Mouse (Mus musculus): ENCODE data around the gene E430018J23Rik. TPM values are rescaled to one million over a fixed set of nuclear protein-coding genes. Genes with fewer than 3 reads are reported as not detected.

E430018J23Rik gene
- polyA plus RNA-seq, 1 experiment from 2014 or later, result 4.6 TPM

GRCm38 (mm10) chr7:127341356-127341755 lies 52.1 kb downstream of the E430018J23Rik start:
- TF ChIP-seq EP300 (IDR thresholded peaks at IDR 0.05), result no peak
- TF ChIP-seq CTCF (IDR thresholded peaks at IDR 0.05), result no peak
- Histone ChIP-seq H3K9me3 (ENCODE audit: low read length) (no peaks in the 10 kb centered on the region), H3K27me3 (replicated peaks; ENCODE audit: insufficient read depth, low read length) (no peaks in the 10 kb centered on the region), H3K36me3 (ENCODE audit: insufficient read depth, low read length) (0 out of 2 replicates have a peak, but pooled peaks cover 4% of the 10 kb centered on the region), H3K4me3 (ENCODE audit: low read depth, low read length) (no peak overlapping the region), H3K4me1 (ENCODE audit: insufficient read depth, low read depth, low read length) (no peaks in the 10 kb centered on the region), H3K27ac (ENCODE audit: low read length) (no peak overlapping the region), H3K4me2 (replicated peaks; ENCODE audit: low read depth, low read length) (no peak overlapping the region), H3K9ac (replicated peaks; ENCODE audit: low read depth) (no peak overlapping the region)
- WGBS, result 96% methylated on average over 8 of the region's 8 CpGs
- DNase-seq (ENCODE audit: low spot score), result no peak
- ATAC-seq, result no peak

Other genes starting within 250 kb of the E430018J23Rik start
- gene Cd2bp2, start 197.6 kb downstream of the E430018J23Rik start, polyA plus RNA-seq (2015; fragmentation: Nextera tagmentation; extraction: Ambion mirVana), result 28.4 and 29.6 TPM in 2 replicates
- 14.4 and 15.0 TPM in 2 replicates for gene Tbc1d10b, start 185.2 kb downstream of the E430018J23Rik start, polyA plus RNA-seq (2015; fragmentation: Nextera tagmentation; extraction: Ambion mirVana)
- gene Mylpf, start 184.7 kb downstream of the E430018J23Rik start, polyA plus RNA-seq (2015; fragmentation: Nextera tagmentation; extraction: Ambion mirVana), result 6.4 and 8.0 TPM in 2 replicates
- gene Zfp553, start 160.6 kb downstream of the E430018J23Rik start, polyA plus RNA-seq (2015; fragmentation: Nextera tagmentation; extraction: Ambion mirVana), result 15.5 and 15.7 TPM in 2 replicates
- 13.0 TPM in 2 replicates for gene Sept1, start 160.5 kb downstream of the E430018J23Rik start, polyA plus RNA-seq (2015; fragmentation: Nextera tagmentation; extraction: Ambion mirVana)
- gene Zfp771, start 149.4 kb downstream of the E430018J23Rik start, polyA plus RNA-seq (2015; fragmentation: Nextera tagmentation; extraction: Ambion mirVana), result 34.9 and 36.9 TPM in 2 replicates
- gene Dctpp1, start 132.9 kb downstream of the E430018J23Rik start, polyA plus RNA-seq (2015; fragmentation: Nextera tagmentation; extraction: Ambion mirVana), result 35.7 and 36.4 TPM in 2 replicates
- gene Sephs2, start 119.6 kb downstream of the E430018J23Rik start, polyA plus RNA-seq (2015; fragmentation: Nextera tagmentation; extraction: Ambion mirVana), result 59.4 and 66.9 TPM in 2 replicates
- gene Itgal, start 97.4 kb downstream of the E430018J23Rik start, polyA plus RNA-seq (2015; fragmentation: Nextera tagmentation; extraction: Ambion mirVana), result 3.7 and 3.8 TPM in 2 replicates
- 12.5 and 12.8 TPM in 2 replicates for gene Zfp768, start 48.0 kb downstream of the E430018J23Rik start, polyA plus RNA-seq (2015; fragmentation: Nextera tagmentation; extraction: Ambion mirVana)
- 7.3 and 7.9 TPM in 2 replicates for gene Zfp747, start 17.6 kb downstream of the E430018J23Rik start, polyA plus RNA-seq (2015; fragmentation: Nextera tagmentation; extraction: Ambion mirVana)
- 4.7 and 5.4 TPM in 2 replicates for gene 9130019O22Rik, start 6.5 kb downstream of the E430018J23Rik start, polyA plus RNA-seq (2015; fragmentation: Nextera tagmentation; extraction: Ambion mirVana)
- 6.0 and 6.7 TPM in 2 replicates for gene Zfp764, start 13.2 kb upstream of the E430018J23Rik start, polyA plus RNA-seq (2015; fragmentation: Nextera tagmentation; extraction: Ambion mirVana)
- 27.4 and 28.9 TPM in 2 replicates for gene Zfp688, start 28.4 kb upstream of the E430018J23Rik start, polyA plus RNA-seq (2015; fragmentation: Nextera tagmentation; extraction: Ambion mirVana)
- 2.6 and 3.5 TPM in 2 replicates for gene Zfp689, start 55.5 kb upstream of the E430018J23Rik start, polyA plus RNA-seq (2015; fragmentation: Nextera tagmentation; extraction: Ambion mirVana)
- gene Prr14, start 66.0 kb upstream of the E430018J23Rik start, polyA plus RNA-seq (2015; fragmentation: Nextera tagmentation; extraction: Ambion mirVana), result 37.6 and 37.7 TPM in 2 replicates
- gene Fbrs, start 85.6 kb upstream of the E430018J23Rik start, polyA plus RNA-seq (2015; fragmentation: Nextera tagmentation; extraction: Ambion mirVana), result 9.9 and 11.1 TPM in 2 replicates
- 19.2 and 19.3 TPM in 2 replicates for gene Srcap, start 118.4 kb upstream of the E430018J23Rik start, polyA plus RNA-seq (2015; fragmentation: Nextera tagmentation; extraction: Ambion mirVana)
- 9.3 and 10.3 TPM in 2 replicates for gene Gm42715, start 126.0 kb upstream of the E430018J23Rik start, polyA plus RNA-seq (2015; fragmentation: Nextera tagmentation; extraction: Ambion mirVana)
- 5.4 and 6.1 TPM in 2 replicates for gene Tmem265, start 167.8 kb upstream of the E430018J23Rik start, polyA plus RNA-seq (2015; fragmentation: Nextera tagmentation; extraction: Ambion mirVana)
- gene Phkg2, start 179.7 kb upstream of the E430018J23Rik start, polyA plus RNA-seq (2015; fragmentation: Nextera tagmentation; extraction: Ambion mirVana), result 31.7 and 34.4 TPM in 2 replicates
- 28.8 and 29.5 TPM in 2 replicates for gene Ccdc189, start 195.0 kb upstream of the E430018J23Rik start, polyA plus RNA-seq (2015; fragmentation: Nextera tagmentation; extraction: Ambion mirVana)
- 25.9 and 27.1 TPM in 2 replicates for gene Rnf40, start 195.1 kb upstream of the E430018J23Rik start, polyA plus RNA-seq (2015; fragmentation: Nextera tagmentation; extraction: Ambion mirVana)
- 5.2 and 6.0 TPM in 2 replicates for gene Zfp629, start 222.2 kb upstream of the E430018J23Rik start, polyA plus RNA-seq (2015; fragmentation: Nextera tagmentation; extraction: Ambion mirVana)

All from lung, postnatal 0 days (tissue).